Mouse (Mus musculus) C2C12 (cell line): Measurements from ENCODE around the gene Usp34. TPM values are rescaled to one million over a fixed set of nuclear protein-coding genes. Genes with fewer than 3 reads are reported as not detected.

ENCODE experiments used
- H3K27me3 ChIP-seq: one replicate; pipeline ENCODE4 v1.6.1; 2011; ENCODE audit not compliant: control insufficient read depth, insufficient read depth, insufficient read length
- H3K36me3 ChIP-seq: one replicate; pipeline ENCODE4 v1.6.1; 2011; ENCODE audit not compliant: control insufficient read depth, insufficient read depth
- H3K4me3 ChIP-seq: one replicate; pipeline ENCODE4 v1.5.1; 2011; ENCODE audit warnings: mild to moderate bottlenecking, control low read depth; ENCODE audit not compliant: poor library complexity, insufficient read depth, severe bottlenecking
- H3K79me2 ChIP-seq: one replicate; pipeline ENCODE4 v1.6.1; 2011; ENCODE audit not compliant: control insufficient read depth, insufficient read depth
- H3K79me3 ChIP-seq: one replicate; pipeline ENCODE4 v1.6.1; 2011; ENCODE audit warnings: low read depth, control low read depth
- H3ac ChIP-seq: one replicate; pipeline ENCODE3; 2011; ENCODE audit warnings: low read depth; ENCODE audit not compliant: control insufficient read depth, insufficient read length
- CEBPB ChIP-seq: IDR thresholded peaks from one replicate; pipeline ENCODE4 v1.6.1; 2011; ENCODE audit warnings: low read depth, mild to moderate bottlenecking, control low read depth, moderate library complexity
- CTCF ChIP-seq: IDR thresholded peaks from one replicate; pipeline ENCODE4 v1.5.1; 2011; ENCODE audit not compliant: control insufficient read depth, insufficient read depth, insufficient read length
- FOSL1 ChIP-seq: IDR thresholded peaks from one replicate; pipeline ENCODE4 v1.8.0; 2011; ENCODE audit warnings: mild to moderate bottlenecking, low read length; ENCODE audit not compliant: poor library complexity, insufficient read depth, severe bottlenecking
- MAX ChIP-seq: IDR thresholded peaks from one replicate; pipeline ENCODE4 v1.6.1; 2011; ENCODE audit warnings: mild to moderate bottlenecking, control low read depth
- MYOD1 ChIP-seq: IDR thresholded peaks from one replicate; pipeline ENCODE4 v1.6.1; 2011; ENCODE audit warnings: low read depth; ENCODE audit not compliant: control insufficient read depth, insufficient read length
- MYOG ChIP-seq: IDR thresholded peaks from one replicate; pipeline ENCODE4 v1.6.1; 2011; ENCODE audit not compliant: control insufficient read depth, insufficient read length; ENCODE audit errors: extremely low read depth
- USF1 ChIP-seq: IDR thresholded peaks from one replicate; pipeline ENCODE4 v1.6.1; 2011; ENCODE audit warnings: low read depth, mild to moderate bottlenecking, control low read depth, moderate library complexity
- polyA plus RNA-seq: library from polyadenylated mRNA; unstranded; fragments of >200 nt; fragmentation: generic; extraction: Trizol; gene quantifications from one replicate; pipeline ENCODE4 v1.2.1, GENCODE M21; 2012; ENCODE audit warnings: missing spikeins

Usp34 gene
- polyA plus RNA-seq, 1 experiment = 8.4 TPM

- peaks cover 2% of the 10 kb centered on the region for H3K79me2 ChIP-seq
- TF ChIP-seq USF1 (no peak), MYOD1 (no peak), MAX (no peak), CTCF (no peak), CEBPB (no peak), MYOG (no peak), FOSL1 (no peak)
- H3ac ChIP-seq = no peak overlapping the region
- H3K36me3 ChIP-seq = peaks cover 80% of the 10 kb centered on the region
- H3K27me3 ChIP-seq = no peaks in the 10 kb centered on the region
- H3K79me3 ChIP-seq = no peaks in the 10 kb centered on the region
- H3K4me3 ChIP-seq = no peak overlapping the region
Observed at GRCm38 (mm10) chr11:23372032-23372431, 65.3 kb downstream of the Usp34 start.

- peaks cover 80% of the 10 kb centered on the region for H3K36me3 ChIP-seq
- H3K4me3 ChIP-seq = no peak overlapping the region
- no peaks in the 10 kb centered on the region for H3K79me2 ChIP-seq
- no peaks in the 10 kb centered on the region for H3K27me3 ChIP-seq
- no peaks in the 10 kb centered on the region for H3K79me3 ChIP-seq
- TF ChIP-seq FOSL1 (no peak), MYOG (no peak), USF1 (no peak), MYOD1 (no peak), CEBPB (no peak), MAX (no peak), CTCF (no peak)
- no peak overlapping the region for H3ac ChIP-seq
Observed at GRCm38 (mm10) chr11:23372490-23372889, 65.8 kb downstream of the Usp34 start.

GRCm38 (mm10) chr11:23380055-23380454 is 73.4 kb downstream of the Usp34 start:
- Histone ChIP-seq H3K79me2 (no peaks in the 10 kb centered on the region), H3K36me3 (peaks cover 91% of the 10 kb centered on the region), H3K27me3 (no peaks in the 10 kb centered on the region), H3K4me3 (no peak overlapping the region), H3ac (no peak overlapping the region), H3K79me3 (peaks cover 3% of the 10 kb centered on the region)
- no peak for TF ChIP-seq CTCF
- no peak for TF ChIP-seq USF1
- no peak for TF ChIP-seq MAX
- no peak for TF ChIP-seq MYOG
- TF ChIP-seq FOSL1 = no peak
- TF ChIP-seq MYOD1 = no peak
- no peak for TF ChIP-seq CEBPB

- Histone ChIP-seq H3K36me3 (peaks cover 90% of the 10 kb centered on the region), H3K79me3 (peaks cover 3% of the 10 kb centered on the region)
Observed at GRCm38 (mm10) chr11:23380595-23380994, 73.9 kb downstream of the Usp34 start.

GRCm38 (mm10) chr11:23382787-23383186 is 76.1 kb downstream of the Usp34 start:
- Histone ChIP-seq H3K79me2 (no peaks in the 10 kb centered on the region), H3K79me3 (peaks cover 3% of the 10 kb centered on the region), H3K4me3 (no peak overlapping the region), H3K36me3 (peaks cover 87% of the 10 kb centered on the region), H3ac (no peak overlapping the region), H3K27me3 (no peaks in the 10 kb centered on the region)
- no peak for TF ChIP-seq FOSL1
- no peak for TF ChIP-seq CEBPB
- TF ChIP-seq MYOG = no peak
- no peak for TF ChIP-seq MAX
- TF ChIP-seq CTCF = no peak

More at GRCm38 (mm10) chr11:23380595-23380994, 73.9 kb downstream of the Usp34 start:
- no peaks in the 10 kb centered on the region for H3K79me2 ChIP-seq
- TF ChIP-seq USF1 (no peak), CEBPB (no peak)
- no peak overlapping the region for H3K4me3 ChIP-seq
- H3K27me3 ChIP-seq = no peaks in the 10 kb centered on the region
- no peak overlapping the region for H3ac ChIP-seq

GRCm38 (mm10) chr11:23389649-23390048 is 83.0 kb downstream of the Usp34 start:
- Histone ChIP-seq H3K79me2 (no peaks in the 10 kb centered on the region), H3ac (no peak overlapping the region), H3K36me3 (peaks cover 87% of the 10 kb centered on the region), H3K27me3 (no peaks in the 10 kb centered on the region), H3K79me3 (no peaks in the 10 kb centered on the region), H3K4me3 (no peak overlapping the region)
- TF ChIP-seq FOSL1 (no peak), CTCF (no peak), MYOD1 (no peak), MYOG (no peak), USF1 (no peak), CEBPB (no peak), MAX (no peak)
